Mouse (Mus musculus) gastrocnemius, postnatal 25 days (tissue): Measurements from ENCODE around the gene Gm4707. TPM values are rescaled to one million over a fixed set of nuclear protein-coding genes. Genes with fewer than 3 reads are reported as not detected.
"Not testable (repeated sequence)": the region's sequence is repeated elsewhere in the genome, so short reads cannot be mapped to it uniquely, and the experiment has no call there.

Experiments
- DNase-seq: peaks from one replicate; pipeline ENCODE4 v3.0.0; 2022
- long read RNA-seq, 2 experiments: library from polyadenylated mRNA; stranded (forward); transcript quantifications; one replicate each; pipeline ENCODE4 v2.0.0; 2021
- total RNA-seq, 2 experiments: library from RNA; stranded (reverse); gene quantifications; 1 replicate in 1 of 2; 2 replicates in 1 of 2; pipeline ENCODE4 v1.2.3; 2021

Gm4707 gene
- under 1 TPM; 0.74 to 0.96 TPM for total RNA-seq
- long read RNA-seq, experiment 1: 0 reads
- long read RNA-seq, experiment 2: 0 reads

DNA sequence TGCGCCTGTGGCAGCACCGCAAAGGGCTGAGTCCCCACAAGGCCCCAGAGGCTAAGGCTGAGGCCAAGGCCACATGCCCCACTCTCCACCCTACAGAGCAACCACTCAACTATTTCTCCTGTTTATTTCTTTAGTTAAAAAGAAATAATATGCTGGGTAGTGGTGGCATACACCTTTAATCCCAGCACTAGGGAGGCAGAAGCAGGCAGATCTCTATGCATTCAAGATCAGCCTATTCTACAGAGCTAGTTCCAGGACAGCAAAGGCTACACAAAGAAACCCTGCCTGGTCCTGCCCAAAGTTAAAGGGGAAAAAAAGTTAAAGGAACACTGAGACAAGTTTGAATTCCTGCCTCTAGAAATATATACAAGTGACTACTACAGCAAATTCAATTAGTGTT, at the start of gene Gm4707:
Gm4707 (minus strand) TSS at position 101 of the 400 bp plus-strand sequence.
- no peak for DNase-seq

DNA sequence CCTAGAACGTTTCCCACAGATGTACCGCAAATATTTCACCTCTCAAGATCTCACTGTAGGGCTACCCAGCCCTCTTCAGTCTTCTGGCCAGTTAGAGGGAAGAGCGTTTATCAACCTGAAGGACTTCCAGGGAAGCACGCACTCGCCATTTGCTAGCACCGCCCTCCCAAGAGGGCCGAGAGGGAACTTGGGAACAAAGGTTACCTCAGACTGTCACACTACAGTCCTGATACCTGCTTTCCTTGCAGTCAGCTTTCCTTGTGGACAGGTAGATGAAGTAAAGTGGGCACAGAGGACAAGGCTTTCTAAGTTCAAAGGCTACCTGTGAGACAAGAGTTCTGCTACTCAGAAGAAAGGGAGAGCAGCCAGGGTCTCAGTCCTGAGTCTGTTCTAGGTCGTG, 47.1 kb upstream of the Gm4707 start:
- DNase-seq: no peak

DNA sequence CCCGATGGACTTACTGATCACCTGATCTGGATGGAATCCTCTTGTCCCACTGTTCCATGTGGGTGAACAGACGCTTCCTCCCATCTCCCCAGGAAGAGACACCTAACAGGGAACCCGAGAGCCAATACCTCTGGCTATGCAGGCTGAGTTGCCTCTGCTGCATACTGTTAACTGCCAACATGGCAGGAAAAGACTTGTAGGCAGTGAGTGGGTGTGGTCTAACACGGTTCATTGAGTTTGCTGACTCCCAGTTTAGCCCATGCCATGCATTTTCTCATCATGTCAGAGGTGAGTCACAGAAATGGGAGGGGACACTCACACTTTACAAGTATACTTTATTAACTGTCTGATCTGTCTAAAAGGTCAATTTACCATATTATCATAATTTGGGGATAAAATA, 36.1 kb upstream of the Gm4707 start:
- DNase-seq: no peak

DNA sequence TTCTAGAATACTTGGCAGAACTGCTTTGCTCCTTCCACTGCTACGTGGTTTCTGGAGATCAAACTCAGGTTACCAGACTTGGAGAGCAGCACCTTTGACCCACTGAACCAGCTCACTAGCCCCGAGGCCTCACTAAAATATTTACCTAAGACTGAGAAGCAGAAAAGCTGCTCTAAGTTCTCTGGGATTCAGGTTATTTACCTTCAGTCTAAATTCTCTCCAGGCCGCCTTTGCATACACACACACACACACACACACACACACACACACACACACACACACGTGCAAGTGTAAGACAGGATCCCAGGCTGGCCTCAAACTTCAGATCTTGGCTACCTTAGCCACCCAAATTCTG, 31.6 kb upstream of the Gm4707 start:
- DNase-seq: no peak

DNA sequence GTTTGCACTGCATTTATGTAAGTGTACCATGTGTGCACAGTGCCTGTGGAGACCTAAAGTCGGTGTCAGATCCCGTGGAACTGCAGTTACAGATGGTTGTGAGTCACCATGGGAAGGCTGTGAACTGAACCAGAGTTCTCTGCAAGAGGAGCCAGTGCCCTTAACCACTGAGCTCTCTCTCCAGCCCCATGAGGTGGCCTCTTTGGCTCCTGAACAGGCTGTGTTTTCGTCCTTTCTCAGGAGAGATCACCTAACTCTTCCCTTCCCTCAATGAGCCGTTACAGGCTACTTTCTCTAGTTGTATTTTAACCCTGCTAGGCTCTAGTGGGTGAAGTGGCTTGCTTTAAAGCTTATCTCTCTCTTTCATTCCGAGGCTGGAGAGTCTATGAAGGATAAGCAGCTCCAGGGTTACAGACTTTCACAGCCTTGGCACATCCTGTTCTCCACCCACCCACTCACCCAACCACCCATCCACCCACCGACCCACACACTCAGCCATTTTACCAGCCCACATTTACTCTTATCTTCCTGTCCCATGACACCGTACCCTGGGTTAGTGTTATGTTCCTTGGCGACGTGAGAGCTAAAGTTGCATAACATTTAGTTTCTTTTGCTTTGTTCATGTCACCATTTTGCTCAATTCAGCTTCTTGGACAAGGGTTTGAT, 31.1 kb upstream of the Gm4707 start:
- DNase-seq: no peak

DNA sequence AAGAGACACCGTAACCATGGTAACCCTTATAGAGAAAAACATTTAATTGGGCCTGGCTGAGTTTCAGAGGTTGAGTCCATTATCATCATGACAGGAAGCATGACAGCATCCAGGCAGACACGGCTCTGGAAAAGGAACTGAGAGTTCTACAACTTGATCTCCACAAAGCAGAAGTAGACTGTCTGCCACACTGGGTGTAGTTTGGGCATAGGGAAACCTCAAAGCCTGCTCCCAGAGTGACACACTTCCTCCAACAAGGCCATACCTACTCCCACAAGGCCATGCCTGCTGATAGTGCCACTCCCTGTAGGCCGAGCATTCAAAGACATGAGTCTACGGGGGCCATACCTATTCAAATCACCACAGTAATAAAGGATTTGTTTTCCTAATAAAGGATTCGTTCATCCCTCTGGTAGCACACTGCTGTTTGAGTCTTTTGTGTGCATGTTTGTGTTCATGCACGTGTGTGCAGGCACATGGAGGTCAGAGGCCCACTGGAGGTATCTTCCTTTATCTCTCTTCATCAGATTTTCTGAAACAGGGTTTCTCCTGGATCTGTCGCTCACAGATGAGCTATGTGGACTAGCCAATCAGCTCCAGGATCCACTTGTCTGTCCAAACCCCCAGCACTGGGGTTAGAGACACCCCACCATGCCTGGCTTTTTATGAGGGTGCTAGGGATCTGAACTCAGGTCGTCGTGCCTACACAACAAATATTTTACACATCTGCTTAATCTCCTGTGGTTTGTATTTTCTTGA, 30.2 kb upstream of the Gm4707 start:
- no peak for DNase-seq

DNA sequence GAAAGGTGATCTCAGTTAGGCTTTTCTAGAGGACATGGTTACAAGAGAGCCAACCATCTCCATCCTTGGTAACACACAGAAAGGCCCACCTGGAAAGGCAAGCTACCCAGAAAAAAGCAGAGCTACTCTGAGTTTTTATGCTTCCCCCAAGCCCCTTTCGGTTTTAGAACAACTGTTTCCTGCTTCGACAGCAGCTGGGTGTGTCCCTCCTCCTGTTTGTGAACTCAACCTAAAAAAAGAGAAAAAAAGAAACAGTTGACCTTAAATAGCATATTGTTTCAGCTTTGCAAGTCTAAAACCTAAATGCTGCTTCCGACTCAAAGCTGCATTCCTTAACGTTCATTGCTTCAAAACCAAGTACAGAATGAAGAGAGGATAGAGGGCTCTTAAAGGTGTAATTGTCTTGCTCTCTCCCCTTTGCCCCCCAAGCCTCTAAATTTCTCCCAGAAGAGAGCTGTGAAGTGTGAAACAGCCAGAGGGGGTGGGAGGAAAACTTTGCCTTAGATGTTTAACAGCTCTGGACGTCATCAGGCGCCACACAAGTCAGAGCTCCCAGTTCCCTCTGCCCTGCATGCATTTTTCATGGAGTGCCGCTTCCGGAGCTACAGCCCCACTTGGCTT, 26.6 kb upstream of the Gm4707 start:
- peak; percentile 11 for DNase-seq

DNA sequence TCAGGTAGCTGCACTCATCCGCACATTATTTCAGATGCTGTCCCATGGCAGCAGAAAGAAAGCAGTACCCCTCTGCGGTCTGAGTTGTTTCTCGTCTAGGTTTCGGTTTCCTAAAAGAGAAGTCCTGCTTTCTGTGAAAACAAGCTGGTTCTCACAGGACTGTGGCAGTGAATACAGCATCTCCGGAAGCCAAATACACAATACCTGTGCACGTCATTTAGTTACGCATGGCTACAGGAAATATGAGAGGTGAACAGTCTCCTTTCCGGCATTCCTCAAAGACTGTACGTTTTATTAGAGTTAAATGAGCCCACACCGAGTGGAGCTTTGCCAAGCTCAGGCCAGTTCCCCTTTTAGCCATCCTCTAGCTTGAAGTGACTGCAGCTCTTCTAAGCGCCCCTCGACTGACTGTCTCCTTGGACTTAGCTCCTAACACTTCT, 26.1 kb upstream of the Gm4707 start:
- no peak for DNase-seq

DNA sequence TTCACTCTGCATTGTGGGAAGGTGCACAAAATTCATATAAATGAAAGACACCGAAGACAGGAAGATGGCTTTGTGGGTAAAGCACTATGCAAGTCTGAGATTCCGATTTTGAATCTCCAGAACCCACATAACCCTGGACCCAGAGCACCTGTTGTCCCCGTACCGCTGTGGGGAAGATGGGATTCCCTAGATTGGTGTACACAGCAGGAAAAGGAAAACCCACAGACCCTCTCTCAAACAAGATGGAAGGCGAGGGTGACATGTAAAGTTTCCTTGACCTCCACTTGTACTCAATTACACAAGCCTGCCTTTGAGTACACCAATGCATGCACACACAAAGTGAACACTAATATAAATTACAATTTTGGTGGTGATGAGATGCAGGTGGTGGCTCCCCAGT, 25.0 kb upstream of the Gm4707 start:
- no peak for DNase-seq

DNA sequence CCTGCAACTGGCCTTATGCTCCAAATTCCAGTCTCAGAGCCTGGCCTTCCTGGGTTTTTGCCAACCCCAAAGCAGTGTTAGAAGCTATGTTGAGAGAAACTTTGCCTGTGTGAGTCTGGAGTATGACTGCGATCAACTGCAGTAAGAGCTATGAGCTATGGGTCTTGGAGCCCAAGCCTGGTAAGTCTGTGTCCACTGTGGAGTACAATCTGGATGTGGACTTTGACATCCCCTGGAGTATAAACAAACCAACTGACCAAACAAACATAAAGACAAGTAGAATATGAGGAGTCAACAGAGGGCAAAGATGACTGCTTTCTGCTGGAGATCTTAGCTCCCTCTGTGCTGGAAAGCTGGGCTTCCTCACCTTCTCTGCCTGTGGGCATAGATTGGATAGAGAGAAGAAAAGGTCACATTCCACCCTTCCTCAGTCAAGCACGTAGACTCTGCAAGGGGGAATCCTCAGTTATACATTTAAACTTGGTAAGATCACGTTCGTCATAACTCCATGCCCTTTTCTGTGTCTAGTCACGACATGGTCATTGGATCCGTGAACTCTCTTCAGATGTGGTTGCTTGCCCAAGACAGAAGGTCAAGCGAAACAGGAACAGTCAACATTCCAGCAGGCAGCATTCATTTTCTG, 23.8 kb upstream of the Gm4707 start:
- DNase-seq: no peak

DNA sequence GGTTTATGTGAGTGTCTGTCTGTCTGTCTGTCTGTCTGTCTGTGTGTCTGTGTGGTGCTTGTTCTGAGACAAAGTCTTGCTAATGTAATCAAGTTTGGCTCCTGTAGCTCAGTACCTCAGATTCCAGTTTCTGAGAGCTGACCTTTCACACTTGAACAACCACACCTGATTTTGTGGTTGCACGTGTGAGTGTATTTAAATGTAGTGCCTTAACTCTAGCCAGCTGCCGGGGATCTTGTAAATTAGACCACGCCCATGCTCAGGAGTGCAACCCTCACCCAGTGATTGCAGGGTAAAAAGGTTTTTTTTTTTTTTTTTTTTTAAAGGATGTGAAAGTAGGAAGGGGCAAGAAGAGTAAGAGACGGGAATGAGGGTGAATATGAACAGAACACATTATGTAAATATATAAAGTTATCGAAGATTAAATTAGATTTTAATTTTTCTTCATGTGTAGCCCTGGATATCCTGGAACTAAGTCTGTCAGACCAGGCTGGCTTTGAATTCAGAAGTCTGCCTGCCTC, 19.7 kb upstream of the Gm4707 start:
- DNase-seq: no peak

DNA sequence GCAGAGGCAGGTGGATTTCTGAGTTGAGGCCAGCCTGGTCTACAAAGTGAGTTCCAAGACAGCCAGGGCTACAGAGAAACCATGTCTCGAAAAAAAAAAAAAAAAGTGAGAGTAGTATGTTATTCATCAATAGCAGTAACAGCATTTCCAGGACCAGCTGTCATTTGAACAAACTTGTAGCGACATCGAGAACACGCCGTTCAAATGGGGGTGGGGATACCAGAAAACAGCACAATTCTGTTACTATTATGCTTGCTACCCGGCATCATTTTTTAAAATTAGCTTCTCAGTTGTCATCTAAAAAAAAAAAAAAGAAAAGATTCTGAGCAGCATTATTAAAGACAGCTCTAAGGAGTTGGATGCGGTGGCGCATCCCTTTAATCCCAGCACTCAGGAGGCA, 17.8 kb upstream of the Gm4707 start:
- no peak for DNase-seq

DNA sequence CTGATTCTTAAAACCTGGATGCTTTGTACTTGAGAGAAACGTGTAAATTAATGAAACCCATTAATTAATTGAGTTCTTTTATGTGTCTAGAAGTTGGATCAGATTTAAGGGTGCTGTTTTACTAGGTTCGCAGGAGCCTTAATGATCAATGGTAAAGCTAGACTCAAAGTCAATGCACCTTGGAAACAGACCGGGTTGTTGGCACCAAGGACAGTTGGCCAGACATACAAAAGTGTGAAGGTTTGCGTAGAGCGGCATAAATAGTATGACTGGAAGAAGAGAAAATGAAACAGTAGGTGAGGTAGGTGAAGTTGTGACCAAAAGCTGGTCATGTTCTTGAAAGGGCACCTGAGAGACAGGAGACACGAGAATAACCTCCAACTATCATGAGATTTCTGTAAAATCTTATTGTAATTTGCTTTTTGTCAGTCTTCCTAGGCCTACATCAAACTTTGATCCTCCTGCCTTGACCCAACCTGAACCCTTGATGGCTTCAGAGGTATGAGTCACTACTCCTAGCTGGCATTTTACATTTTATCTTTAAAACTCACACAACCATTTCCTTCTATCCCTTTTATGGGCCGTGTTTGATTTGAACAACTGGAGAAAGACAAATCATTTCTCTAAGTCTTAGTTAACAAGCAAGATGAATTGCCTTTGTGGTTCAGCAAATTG, 16.8 kb upstream of the Gm4707 start:
- DNase-seq: no peak

DNA sequence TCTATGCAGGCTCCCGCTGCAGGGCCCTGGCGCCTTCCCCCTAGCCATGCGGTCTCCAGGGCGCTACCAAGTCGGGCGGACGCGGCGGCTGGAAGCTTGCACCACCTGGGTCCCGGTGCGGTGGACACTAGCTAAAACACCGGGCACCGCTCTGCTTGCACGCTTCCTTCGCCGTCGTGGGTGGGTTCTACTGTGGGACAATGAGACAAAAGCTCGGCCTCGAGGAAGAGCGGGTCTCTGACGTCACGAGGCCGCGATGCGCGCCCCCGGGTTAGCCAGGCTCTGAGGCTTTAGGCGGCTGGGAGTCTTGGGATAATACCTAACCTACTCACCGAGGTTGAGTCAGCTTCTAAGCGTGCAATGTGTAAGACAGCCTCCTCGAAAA, 16.0 kb upstream of the Gm4707 start:
- no peak for DNase-seq

DNA sequence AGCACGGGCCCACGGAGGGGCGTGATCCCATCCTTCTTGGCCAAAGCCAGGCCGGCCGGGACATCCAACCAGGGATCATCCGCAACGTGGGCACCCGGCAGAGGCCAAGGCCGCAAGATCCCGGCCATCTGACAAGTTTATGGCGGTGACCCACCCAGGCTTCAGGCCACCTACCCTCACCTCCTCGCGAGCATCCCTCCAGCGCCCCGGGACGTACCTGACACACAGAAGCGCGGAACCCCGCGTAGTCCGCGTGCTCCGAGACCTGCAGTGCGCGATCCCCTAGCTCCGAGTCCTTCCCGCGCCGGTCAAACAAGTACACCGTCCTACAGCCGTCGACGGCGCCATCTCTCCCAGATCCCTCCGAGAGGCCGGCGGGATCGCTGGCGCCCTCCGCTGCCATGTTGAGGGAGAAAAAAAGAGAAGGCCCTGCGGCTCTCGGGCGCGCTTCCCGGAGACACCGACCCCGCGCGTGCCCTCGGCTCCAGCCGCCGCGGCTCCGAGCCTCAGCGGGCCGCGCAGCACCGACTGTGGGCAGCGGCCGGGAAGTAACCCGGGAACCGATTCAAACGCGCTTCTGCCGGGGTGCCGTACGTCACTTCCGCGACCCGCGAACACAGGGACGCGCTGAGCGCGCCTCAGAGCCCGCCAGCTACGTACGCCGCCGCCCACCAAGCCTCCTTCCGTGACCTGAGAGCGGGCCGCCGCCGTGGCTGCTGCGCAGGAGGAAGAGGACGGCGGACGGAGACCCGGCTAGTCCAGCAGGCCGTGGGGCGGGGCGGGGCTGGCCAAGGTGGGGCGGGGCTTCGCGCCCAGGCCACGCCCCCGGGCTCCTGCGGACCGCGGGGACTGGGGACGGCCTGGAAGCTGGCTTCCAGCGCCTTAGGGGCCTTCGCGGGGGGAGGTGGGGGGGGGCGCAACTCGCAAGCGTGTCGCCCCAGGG, 15.3 kb upstream of the Gm4707 start, which contains the start of gene Smchd1:
Smchd1 (minus strand) TSS at position 582 of the 943 bp plus-strand sequence.
- DNase-seq: peak; percentile 96

DNA sequence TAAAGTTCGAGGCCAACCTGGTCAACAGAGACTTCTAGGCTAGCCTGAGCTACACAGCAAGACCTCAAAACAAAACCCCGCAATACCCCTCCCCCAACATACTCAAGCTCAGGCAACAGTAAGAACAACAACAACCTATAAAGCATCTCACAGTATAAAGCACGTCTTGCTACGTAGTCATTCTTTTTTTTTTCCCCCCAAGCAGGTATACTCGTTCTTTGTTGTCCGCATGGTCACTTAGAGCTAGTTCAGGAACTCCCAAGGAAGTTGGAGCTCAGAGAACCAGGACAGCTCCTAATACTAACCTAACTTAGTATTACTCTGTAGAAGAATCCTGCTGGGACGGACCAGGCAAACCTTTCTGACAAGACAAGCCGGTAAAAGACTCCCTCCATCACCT, 14.4 kb upstream of the Gm4707 start:
- DNase-seq: no peak

DNA sequence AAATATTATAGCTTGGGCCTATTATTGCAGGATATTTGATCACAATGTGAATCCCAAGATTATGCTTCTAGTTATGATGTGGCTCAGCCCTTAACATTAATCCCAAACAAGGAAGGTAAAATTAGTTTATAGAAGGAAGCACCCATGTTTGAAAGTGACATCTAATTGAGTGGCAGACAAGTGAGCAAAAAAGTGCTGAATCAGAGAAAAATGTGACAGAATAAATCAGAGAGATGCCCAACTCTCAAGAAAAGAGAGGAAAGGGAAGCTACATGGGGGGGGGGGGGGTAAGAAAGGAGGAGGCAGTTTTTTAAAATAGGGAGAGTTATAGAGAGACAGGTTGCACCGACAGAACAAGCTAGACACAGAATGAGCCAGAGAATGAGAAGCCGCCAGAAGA, 11.5 kb upstream of the Gm4707 start:
- DNase-seq: no peak

DNA sequence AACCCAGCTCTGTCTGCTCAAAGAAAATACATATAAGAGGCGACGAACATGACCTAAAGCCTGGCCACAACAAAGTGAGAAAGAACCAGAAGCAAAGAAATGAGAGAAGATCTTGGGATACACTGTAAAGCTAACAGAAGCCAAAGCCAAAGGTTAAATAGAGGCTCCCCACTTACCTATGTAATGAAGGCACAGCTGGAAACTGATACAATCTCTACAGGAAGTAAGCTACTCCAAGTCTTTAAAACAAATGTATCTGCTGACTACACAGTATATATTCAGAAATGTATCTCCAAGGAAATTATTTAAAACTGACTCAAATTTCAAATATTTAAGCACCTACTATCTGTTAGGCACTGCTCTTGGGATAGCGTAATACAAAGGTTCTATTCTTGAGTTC, 594 bp upstream of the Gm4707 start:
- no peak for DNase-seq

DNA sequence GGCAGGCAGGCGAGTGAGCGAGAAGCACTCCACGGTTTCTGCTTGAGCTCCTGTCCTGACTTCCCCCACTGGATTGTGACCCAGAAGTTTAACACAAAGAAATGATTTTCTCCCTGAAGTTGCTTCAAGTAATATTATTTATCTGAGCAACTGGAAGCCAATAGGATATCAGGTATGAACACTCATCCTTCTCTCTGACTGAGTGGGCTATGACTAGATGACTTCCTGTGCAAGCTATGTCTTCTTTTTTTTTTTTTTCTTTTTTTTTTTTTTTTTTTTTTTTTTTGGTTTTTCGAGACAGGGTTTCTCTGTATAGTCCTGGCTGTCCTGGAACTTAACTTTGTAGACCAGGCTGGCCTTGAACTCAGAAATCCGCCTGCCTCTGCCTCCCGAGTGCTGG, 2.4 kb downstream of the Gm4707 start:
- not testable (repeated sequence) for DNase-seq

DNA sequence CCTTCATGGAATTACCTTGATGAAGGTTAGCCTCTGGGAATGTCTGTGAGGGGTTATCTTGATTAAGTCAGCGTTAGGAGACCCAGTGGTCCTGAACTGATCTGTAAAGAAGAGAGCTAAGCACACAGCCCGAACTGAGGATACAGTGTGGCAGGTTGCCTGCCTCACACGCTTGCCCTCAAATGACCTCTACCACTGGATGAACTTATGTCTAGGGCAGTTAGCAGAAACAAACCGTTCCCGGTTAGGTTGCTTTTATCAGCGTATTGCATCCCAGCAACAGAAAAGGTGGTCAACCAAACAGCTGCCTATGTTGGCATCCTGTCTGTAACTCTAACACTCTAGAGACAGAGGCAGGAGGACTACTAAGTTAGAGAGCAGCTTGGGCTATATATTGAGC, 14.5 kb downstream of the Gm4707 start:
- no peak for DNase-seq

DNA sequence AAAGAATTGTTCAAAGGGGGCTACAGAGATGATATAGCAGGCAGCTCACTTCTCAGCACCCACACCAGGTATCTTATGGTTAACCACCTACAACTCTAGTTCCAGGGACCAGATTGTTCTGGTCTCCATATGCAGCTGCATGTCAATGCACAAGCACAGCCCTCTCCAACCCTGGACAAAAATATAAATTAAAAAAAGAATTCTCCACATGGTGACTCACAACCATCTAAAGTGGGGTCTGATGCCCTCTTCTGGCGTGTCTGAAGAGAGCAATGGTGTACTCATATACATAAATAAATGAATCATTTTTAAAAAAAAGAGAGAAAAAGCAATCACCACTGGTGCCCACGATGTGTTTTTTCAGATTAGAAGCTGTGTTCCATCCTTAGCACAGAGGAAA, 15.0 kb downstream of the Gm4707 start:
- DNase-seq: no peak
